Mouse (Mus musculus) neutrophil, adult 59 days (primary cell): ENCODE measurements around the gene Zbtb12. TPM values are rescaled to one million over a fixed set of nuclear protein-coding genes. Genes with fewer than 3 reads are reported as not detected.

Experiments
- total RNA-seq, 2 experiments: library from RNA; stranded (reverse); gene quantifications; 1 replicate in 1 of 2; 2 replicates in 1 of 2; pipeline ENCODE4 v1.2.4; 2023

Zbtb12 gene
- 1 to 10 TPM; 2.7 to 2.8 TPM for total RNA-seq

GRCm38 (mm10) chr17:34879336-34879879 is at the start of gene Zbtb12:
Zbtb12 (plus strand) TSS chr17:34879483.

GRCm38 (mm10) chr17:34836856-34837221 is 42.4 kb upstream of the Zbtb12 start, which contains the start of the genes Stk19 and Dxo:
Stk19 (minus strand) TSS chr17:34836945.
Dxo (plus strand) TSS chr17:34837019.

GRCm38 (mm10) chr17:34849722-34850516 is 29.4 kb upstream of the Zbtb12 start, which contains the start of the genes Skiv2l and Nelfe:
Skiv2l (minus strand) TSS chr17:34850210.
Nelfe (plus strand) TSS chr17:34850391.

GRCm38 (mm10) chr17:34862416-34863081 is 16.7 kb upstream of the Zbtb12 start, which contains the start of gene Cfb:
Cfb (minus strand) TSS chr17:34862518.

GRCm38 (mm10) chr17:34881683-34882310 is 2.5 kb downstream of the Zbtb12 start, which contains the start of gene Gm20547:
Gm20547 (minus strand) TSS chr17:34882042.

GRCm38 (mm10) chr17:34898160-34898586 is 18.9 kb downstream of the Zbtb12 start, which contains the start of the genes C2 and Ehmt2:
C2 (minus strand) TSS chr17:34898265.
Ehmt2 (plus strand) TSS chr17:34898469.

GRCm38 (mm10) chr17:34913930-34914665 is 34.8 kb downstream of the Zbtb12 start, which contains the start of gene Slc44a4:
Slc44a4 (plus strand) TSS chr17:34914466.

GRCm38 (mm10) chr17:34931061-34931734 is 51.9 kb downstream of the Zbtb12 start, which contains the start of gene Neu1:
Neu1 (plus strand) TSS chr17:34931253.

Other genes with a start within 250 kb of the Zbtb12 start
- gene Prrt1, start 249.9 kb upstream of the Zbtb12 start, total RNA-seq = under 1 TPM in 1 of 2 experiments, not detected in 1; 0.53 TPM
- 10 to 100 TPM in 1 of 2 experiments, 1 to 10 TPM in 1; 9.7 to 16.6 TPM for gene Fkbpl, start 234.7 kb upstream of the Zbtb12 start, total RNA-seq
- gene Atf6b, start 232.3 kb upstream of the Zbtb12 start, total RNA-seq = 10 to 100 TPM; 61.2 to 71.9 TPM
- gene Tnxb, start 208.9 kb upstream of the Zbtb12 start, total RNA-seq = under 1 TPM in 1 of 2 experiments, not detected in 1; 0.07 TPM
- 1 to 10 TPM in 1 of 2 experiments, under 1 TPM in 1; 0.38 to 1.2 TPM for gene C4b, start 135.6 kb upstream of the Zbtb12 start, total RNA-seq
- not detected for gene Cyp21a1, start 74.9 kb upstream of the Zbtb12 start, total RNA-seq
- gene Stk19, start 42.5 kb upstream of the Zbtb12 start, total RNA-seq = 10 to 100 TPM; 39.4 to 40.7 TPM
- 10 to 100 TPM; 46.2 to 53.2 TPM for gene Dxo, start 42.5 kb upstream of the Zbtb12 start, total RNA-seq
- gene Skiv2l, start 29.3 kb upstream of the Zbtb12 start, total RNA-seq = 10 to 100 TPM; 83.2 to 91.6 TPM
- gene Nelfe, start 29.1 kb upstream of the Zbtb12 start, total RNA-seq = 10 to 100 TPM; 24.1 to 27.8 TPM
- gene Cfb, start 17.0 kb upstream of the Zbtb12 start, total RNA-seq = under 1 TPM; 0.64 to 0.73 TPM
- gene Gm20547, start 2.6 kb downstream of the Zbtb12 start, total RNA-seq = not detected
- gene C2, start 18.8 kb downstream of the Zbtb12 start, total RNA-seq = 1 to 10 TPM in 1 of 2 experiments, under 1 TPM in 1; 0.22 to 1.6 TPM
- gene Ehmt2, start 19.0 kb downstream of the Zbtb12 start, total RNA-seq = 10 to 100 TPM; 58.0 to 71.6 TPM
- under 1 TPM in 1 of 2 experiments, not detected in 1; 0.24 TPM for gene Slc44a4, start 35.0 kb downstream of the Zbtb12 start, total RNA-seq
- 10 to 100 TPM; 71.5 to 75.3 TPM for gene Neu1, start 51.8 kb downstream of the Zbtb12 start, total RNA-seq
- gene Hspa1b, start 79.8 kb downstream of the Zbtb12 start, total RNA-seq = 10 to 100 TPM in 1 of 2 experiments, 1 to 10 TPM in 1; 6.4 to 28.6 TPM
- gene Gm20481, start 90.4 kb downstream of the Zbtb12 start, total RNA-seq = not detected
- 10 to 100 TPM; 14.6 to 41.1 TPM for gene Hspa1a, start 92.7 kb downstream of the Zbtb12 start, total RNA-seq
- not detected for gene Hspa1l, start 93.2 kb downstream of the Zbtb12 start, total RNA-seq
- gene Lsm2, start 102.4 kb downstream of the Zbtb12 start, total RNA-seq = 10 to 100 TPM; 29.9 to 39.2 TPM
- gene Vars, start 121.5 kb downstream of the Zbtb12 start, total RNA-seq = 10 to 100 TPM; 61.3 to 70.3 TPM
- gene Vwa7, start 137.1 kb downstream of the Zbtb12 start, total RNA-seq = not detected
- under 1 TPM; 0.82 to 0.84 TPM for gene Sapcd1, start 148.5 kb downstream of the Zbtb12 start, total RNA-seq
- 1 to 10 TPM; 6.7 to 8.8 TPM for gene Msh5, start 167.3 kb downstream of the Zbtb12 start, total RNA-seq
- gene Clic1, start 170.5 kb downstream of the Zbtb12 start, total RNA-seq = 100 to 1,000 TPM; 271 to 302 TPM
- gene Ddah2, start 179.6 kb downstream of the Zbtb12 start, total RNA-seq = 1 to 10 TPM; 3.4 to 4.6 TPM
- gene Ly6g6c, start 185.9 kb downstream of the Zbtb12 start, total RNA-seq = not detected
- under 1 TPM; 0.64 to 0.93 TPM for gene Mpig6b, start 186.7 kb downstream of the Zbtb12 start, total RNA-seq
- not detected for gene Ly6g6e, start 197.4 kb downstream of the Zbtb12 start, total RNA-seq
- gene Ly6g6d, start 198.6 kb downstream of the Zbtb12 start, total RNA-seq = not detected
- gene Ly6g6f, start 206.1 kb downstream of the Zbtb12 start, total RNA-seq = under 1 TPM; 0.31 to 0.55 TPM
- gene Abhd16a, start 209.8 kb downstream of the Zbtb12 start, total RNA-seq = 10 to 100 TPM; 48.8 to 54.6 TPM
- not detected for gene Ly6g5c, start 228.8 kb downstream of the Zbtb12 start, total RNA-seq
- 10 to 100 TPM; 15.2 to 16.0 TPM for gene Ly6g5b, start 235.9 kb downstream of the Zbtb12 start, total RNA-seq
- 10 to 100 TPM; 25.6 to 26.4 TPM for gene Gpank1, start 242.0 kb downstream of the Zbtb12 start, total RNA-seq
- gene Csnk2b, start 242.6 kb downstream of the Zbtb12 start, total RNA-seq = 100 to 1,000 TPM; 171 to 190 TPM
- gene D17H6S53E, start 246.9 kb downstream of the Zbtb12 start, total RNA-seq = 10 to 100 TPM; 17.0 to 23.1 TPM